Mouse (Mus musculus): ENCODE measurements at regions not wholly inside any gene's neighbourhood (a gene's known extent, or its start where the extent isn't known, plus 50 kb on each side); places are given as distances from the start of the nearest gene placed in this dataset.

DNA sequence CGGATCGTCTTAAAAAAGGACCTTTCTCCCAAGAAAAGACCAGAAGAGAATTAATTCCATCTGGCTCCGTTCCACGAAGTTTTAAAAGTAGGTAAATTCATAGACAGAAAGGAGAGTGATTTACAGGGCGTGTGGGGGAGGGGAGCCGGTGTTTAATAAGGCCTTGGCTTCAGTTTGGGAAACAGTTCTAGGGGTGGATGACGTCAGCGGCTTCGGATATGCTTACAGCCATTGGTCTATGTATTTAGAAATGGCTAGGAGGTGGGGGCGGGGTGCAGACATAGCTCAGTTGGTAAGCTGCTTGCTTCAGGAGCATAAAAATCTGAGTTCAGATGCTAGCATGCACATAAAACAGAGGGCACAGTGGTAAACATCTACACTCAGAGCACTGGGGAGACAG, 127.0 kb downstream of the Gadd45g start:
- no peak for TF ChIP-seq CTCF (IDR thresholded peaks at IDR 0.05; ENCODE audit: insufficient read depth, low read depth, low read length)
- no peak for TF ChIP-seq POLR2A (IDR thresholded peaks at IDR 0.05; ENCODE audit: insufficient read depth, low read depth, low read length)

Measured in olfactory bulb, adult 2 months (tissue).